Comparison of ENCODE assay signal across 11 mouse cellular contexts in the genomic region with DNA sequence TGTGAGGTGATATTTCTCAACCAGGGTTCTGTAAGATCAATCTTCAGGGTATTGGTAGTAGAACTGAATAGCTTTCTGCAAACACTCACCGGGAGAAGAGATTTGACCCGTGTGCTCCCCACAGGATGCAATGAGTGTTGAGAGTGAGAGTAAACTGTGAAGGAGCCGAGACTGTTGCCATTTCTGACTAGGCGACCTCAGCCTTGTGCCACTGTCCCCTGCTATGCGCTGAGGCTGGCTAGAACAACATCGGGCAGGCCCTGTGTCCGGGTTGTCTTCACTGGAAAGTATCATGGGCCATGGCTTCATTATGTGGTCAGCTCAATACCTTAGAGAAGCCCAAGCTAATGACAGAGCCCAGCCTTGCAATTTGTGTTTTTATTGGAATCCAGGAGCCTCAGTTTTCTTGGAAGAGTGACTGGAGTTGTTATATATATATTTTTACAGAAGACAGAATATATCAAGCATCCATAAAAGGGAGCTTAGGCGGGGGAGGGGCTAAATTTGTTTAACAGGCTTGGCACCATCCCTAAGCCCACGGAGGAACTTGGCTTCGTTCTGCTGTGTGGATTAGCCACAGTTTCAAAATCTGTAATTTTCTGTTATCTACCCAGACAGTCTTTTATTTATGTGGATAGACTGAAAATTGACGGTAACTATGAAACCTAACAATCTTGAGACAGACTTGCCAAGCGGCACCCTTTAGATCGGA. TPM values are rescaled to one million over a fixed set of nuclear protein-coding genes. Genes with fewer than 3 reads are reported as not detected.
DNase-seq lines count a peak whose midpoint lies in the region; ATAC-seq lines count a peak whose summit lies in the region.
"Had no signal": no experiment of that assay in that cellular context is flagged by ENCODE, and none has a peak within 500 bp of the region (broad histone marks: within the 10 kb centered on the region; RNA-seq: fewer than 3 reads in every experiment).

No protein-coding gene starts in this region.

- DNase-seq in forebrain, embryonic 10.5 days (ENCODE audit: extremely low spot score, low spot score): no peak
- DNase-seq in kidney, adult 18-20 months: no peak
- DNase-seq in liver, embryonic 13.5 days: no peak
- no peak for DNase-seq in cerebellum, adult 9-11 months
- DNase-seq: cerebellum, adult 18-20 months; right cerebral cortex, adult 18-20 months had no signal

- ATAC-seq in forebrain, embryonic 13.5 days: 0 out of 2 replicates have a peak, but pooled peaks have one; percentile 33
- ATAC-seq in kidney, embryonic 14.5 days (ENCODE audit: low FRiP score, low TSS enrichment): no peak
- ATAC-seq in CD4-positive, CD25-positive, alpha-beta regulatory T cell, adult 4 months: peak; percentile 25
- 0 out of 2 replicates have a peak, but pooled peaks have one; percentile 31 for ATAC-seq in liver, embryonic 13.5 days (ENCODE audit: low read depth)
- no peak for ATAC-seq in inflammation-experienced regulatory T-cells, adult 6 months
- ATAC-seq: midbrain, embryonic 13.5 days had no signal

- peaks cover 17% of the 10 kb centered on the region for H3K4me1 ChIP-seq in forebrain, embryonic 13.5 days
- H3K4me1 ChIP-seq in forebrain, embryonic 10.5 days: peaks cover 12% of the 10 kb centered on the region
- H3K4me1 ChIP-seq in kidney, embryonic 14.5 days (ENCODE audit: control insufficient read depth, insufficient read depth, low read length): peaks cover 8% of the 10 kb centered on the region
- H3K4me1 ChIP-seq in liver, embryonic 13.5 days (replicated peaks): peaks cover 52% of the 10 kb centered on the region

- 52% methylated on average over 13 of the region's 13 CpGs for WGBS in forebrain, embryonic 13.5 days
- WGBS in forebrain, embryonic 10.5 days: 55% methylated on average over 13 of the region's 13 CpGs
- 40% methylated on average over 13 of the region's 13 CpGs for WGBS in kidney, embryonic 14.5 days
- 30% methylated on average over 13 of the region's 13 CpGs for WGBS in liver, embryonic 13.5 days (ENCODE audit: insufficient replicate concordance)

- no peak overlapping the region for H3K4me3 ChIP-seq in forebrain, embryonic 13.5 days
- H3K4me3 ChIP-seq in forebrain, embryonic 10.5 days: no peak overlapping the region
- no peak overlapping the region for H3K4me3 ChIP-seq in kidney, embryonic 14.5 days (ENCODE audit: low read length)
- H3K4me3 ChIP-seq in liver, embryonic 13.5 days (replicated peaks): no peak overlapping the region
- H3K4me3 ChIP-seq: midbrain, embryonic 13.5 days had no signal

- H3K9ac ChIP-seq in forebrain, embryonic 13.5 days: no peak overlapping the region
- H3K9ac ChIP-seq in kidney, embryonic 14.5 days (ENCODE audit: low read depth, low read length): no peak overlapping the region
- H3K9ac ChIP-seq in liver, embryonic 13.5 days: peak overlapping the region; percentile 5
- H3K9ac ChIP-seq: midbrain, embryonic 13.5 days had no signal

- H3K27ac ChIP-seq in forebrain, embryonic 13.5 days: no peak overlapping the region
- H3K27ac ChIP-seq in forebrain, embryonic 10.5 days: no peak overlapping the region
- H3K27ac ChIP-seq in kidney, embryonic 14.5 days (ENCODE audit: low read depth, low read length): no peak overlapping the region
- no peak overlapping the region; the same call in 1 of the 2 replicates for H3K27ac ChIP-seq in liver, embryonic 13.5 days
- H3K27ac ChIP-seq: midbrain, embryonic 13.5 days had no signal

- peak overlapping the region; percentile 22; the same call in 1 of the 2 replicates for H3K4me2 ChIP-seq in forebrain, embryonic 13.5 days
- peak overlapping the region; percentile 9; the same call in 1 of the 2 replicates for H3K4me2 ChIP-seq in kidney, embryonic 14.5 days (replicated peaks; ENCODE audit: low read depth, low read length)
- peak overlapping the region; percentile 23 for H3K4me2 ChIP-seq in liver, embryonic 13.5 days
- H3K4me2 ChIP-seq: midbrain, embryonic 13.5 days had no signal

- H3K9me3 ChIP-seq in forebrain, embryonic 13.5 days (replicated peaks): no peaks in the 10 kb centered on the region
- no peaks in the 10 kb centered on the region for H3K9me3 ChIP-seq in forebrain, embryonic 10.5 days
- H3K9me3 ChIP-seq in kidney, embryonic 14.5 days (ENCODE audit: control insufficient read depth, low read length): no peaks in the 10 kb centered on the region
- 0 out of 2 replicates have a peak, but pooled peaks cover 3% of the 10 kb centered on the region for H3K9me3 ChIP-seq in liver, embryonic 13.5 days (replicated peaks)
- H3K9me3 ChIP-seq: midbrain, embryonic 13.5 days had no signal

- H3K36me3 ChIP-seq in forebrain, embryonic 13.5 days (ENCODE audit: poor library complexity, severe bottlenecking): no peaks in the 10 kb centered on the region
- H3K36me3 ChIP-seq in forebrain, embryonic 10.5 days (replicated peaks): no peaks in the 10 kb centered on the region
- H3K36me3 ChIP-seq in kidney, embryonic 14.5 days (ENCODE audit: control insufficient read depth, insufficient read depth, low read length): no peaks in the 10 kb centered on the region
- no peaks in the 10 kb centered on the region; the same call in 1 of the 2 replicates for H3K36me3 ChIP-seq in liver, embryonic 13.5 days
- H3K36me3 ChIP-seq: midbrain, embryonic 13.5 days had no signal

- no peaks in the 10 kb centered on the region for H3K27me3 ChIP-seq in forebrain, embryonic 13.5 days
- H3K27me3 ChIP-seq in forebrain, embryonic 10.5 days (ENCODE audit: poor library complexity, severe bottlenecking): no peaks in the 10 kb centered on the region
- no peaks in the 10 kb centered on the region for H3K27me3 ChIP-seq in kidney, embryonic 14.5 days (ENCODE audit: control insufficient read depth, insufficient read depth, low read length)
- H3K27me3 ChIP-seq in liver, embryonic 13.5 days: peaks cover 18% of the 10 kb centered on the region
- H3K27me3 ChIP-seq: midbrain, embryonic 13.5 days had no signal

RNA-seq across cellular contexts. Expression of gene Bmp2k, which starts 18.0 kb away (rescaled TPM):
- polyA plus RNA-seq in forebrain, embryonic 13.5 days (2015; fragmentation: Nextera tagmentation; extraction: Ambion mirVana): 7.6 and 9.3 TPM in 2 replicates
- polyA plus RNA-seq in forebrain, embryonic 10.5 days (2016; fragmentation: Nextera tagmentation; extraction: Ambion mirVana): 8.7 and 8.8 TPM in 2 replicates
- 9.7 and 10.9 TPM in 2 replicates for polyA plus RNA-seq in kidney, embryonic 14.5 days (2014; fragmentation: Nextera tagmentation; extraction: Ambion mirVana)
- 10 to 100 TPM; 17.8 to 25.5 TPM for polyA plus RNA-seq in CD4-positive, CD25-positive, alpha-beta regulatory T cell, adult 4 months (2017; shearing (Covaris generic))
- 34.7 and 39.3 TPM in 2 replicates for polyA plus RNA-seq in liver, embryonic 13.5 days (2015; fragmentation: Nextera tagmentation; extraction: Ambion mirVana)
- polyA plus RNA-seq in inflammation-experienced regulatory T-cells, adult 6 months (2017; shearing (Covaris generic)): 10 to 100 TPM in 2 of 3 experiments, 1 to 10 TPM in 1; 9.3 to 18.6 (median 10.8) TPM

Comparison
In these comparisons a context has a peak if more than half of its experiments do, and no peak if none do; other contexts are left out.
1. ATAC-seq: peak in forebrain, embryonic 13.5 days (single experiment), CD4-positive, CD25-positive, alpha-beta regulatory T cell, adult 4 months (single experiment) and liver, embryonic 13.5 days (single experiment); none in kidney, embryonic 14.5 days (single experiment) and inflammation-experienced regulatory T-cells, adult 6 months (single experiment).
2. Peak in every context shown above with its lines, with median percentiles within 50 percentile points of each other: H3K4me2 ChIP-seq.